Mouse (Mus musculus): ENCODE measurements around the gene Tmem79.
"Not testable (repeated sequence)": the region's sequence is repeated elsewhere in the genome, so short reads cannot be mapped to it uniquely, and the experiment has no call there.

GRCm38 (mm10) chr3:88281141-88281916 is 54.6 kb downstream of the Tmem79 start:
- not testable (repeated sequence) for TF ChIP-seq CTCF (conservative IDR thresholded peaks at IDR 0.05 in 1 of 2, IDR thresholded peaks at IDR 0.05 in 1 of 2; ENCODE audit: low read depth in 2 of 2, low read length in 2 of 2); POLR2A (IDR thresholded peaks at IDR 0.05; ENCODE audit: low read depth, low read length); SIN3A (IDR thresholded peaks at IDR 0.05; ENCODE audit: low read length); ZC3H11A (IDR thresholded peaks at IDR 0.05; ENCODE audit: low read depth, low read length); MYC (IDR thresholded peaks at IDR 0.05; ENCODE audit: low read depth, low read length); E2F4 (IDR thresholded peaks at IDR 0.05; ENCODE audit: insufficient replicate concordance, low read depth, low read length)

Data from CH12.LX (cell line).